Mouse (Mus musculus) yolk sac, embryonic 10.5 days (tissue): ENCODE results near the gene March10.

Source experiments
- DNase-seq: peaks from one replicate; pipeline ENCODE4 v3.0.0-alpha.2; 2017; ENCODE audit warnings: low spot score

Gene March10

DNA sequence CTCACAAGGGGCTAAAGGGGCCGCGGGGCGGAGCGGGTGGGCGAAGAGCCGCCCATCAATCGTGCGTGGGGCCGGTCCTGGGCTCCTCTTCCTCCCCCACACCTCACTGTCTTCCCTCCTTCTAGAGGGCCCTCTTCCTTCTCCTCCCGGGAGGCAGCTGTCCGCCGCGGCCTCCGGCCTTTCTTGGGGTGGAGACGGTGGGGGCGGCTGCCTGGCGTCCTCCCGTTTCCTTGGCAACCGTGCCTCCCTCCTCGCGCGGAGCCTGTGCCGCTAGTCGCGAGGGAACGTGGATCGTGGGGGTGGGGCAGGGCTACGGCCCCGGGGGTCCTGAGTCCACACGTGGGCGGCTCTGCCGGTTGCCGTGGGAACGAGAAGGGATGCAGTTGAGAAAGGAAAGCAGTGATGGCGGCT lies at the start of gene March10:
March10 (minus strand) TSS at position 239 of the 411 bp plus-strand sequence.
- no peak for DNase-seq

DNA sequence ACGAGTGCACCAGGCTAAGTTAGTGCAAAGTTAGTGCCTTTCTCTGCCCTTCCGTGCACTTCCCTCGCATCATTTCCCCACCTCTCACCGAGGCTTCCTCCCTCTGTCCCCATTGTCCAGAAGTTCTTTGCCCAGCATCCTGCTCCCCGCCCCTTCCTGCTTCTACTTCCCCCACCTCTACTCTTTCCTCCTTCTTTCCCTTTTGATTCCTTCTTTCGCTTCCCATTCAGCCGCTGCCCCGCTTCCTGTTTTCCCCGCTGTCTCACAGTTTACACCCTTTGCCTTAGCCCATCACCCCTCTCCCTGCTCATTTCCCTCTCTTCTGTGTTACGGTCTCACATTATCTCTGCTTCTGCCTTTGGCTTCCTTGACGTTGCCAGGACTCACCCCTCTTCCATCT lies 49.8 kb upstream of the March10 start:
- DNase-seq: no peak

DNA sequence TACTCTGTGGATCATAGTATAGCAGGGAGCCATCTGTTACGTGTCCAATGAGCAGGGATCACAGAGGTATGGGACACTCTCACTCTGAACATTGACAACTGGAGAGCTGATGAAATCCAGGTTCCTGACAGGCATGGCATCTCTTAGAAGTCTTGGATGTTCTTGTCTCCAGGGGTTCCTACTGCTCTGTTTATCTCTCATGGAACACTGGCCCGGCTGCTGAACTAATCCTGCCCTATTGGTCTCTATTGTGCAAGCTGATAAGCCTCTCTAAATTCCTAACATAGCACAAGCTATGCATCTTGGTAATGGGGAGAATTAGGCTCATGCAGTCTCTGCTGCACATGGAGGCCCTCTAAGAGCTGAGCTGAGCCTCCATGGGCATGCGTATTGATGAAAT lies 48.5 kb upstream of the March10 start:
- DNase-seq: no peak

DNA sequence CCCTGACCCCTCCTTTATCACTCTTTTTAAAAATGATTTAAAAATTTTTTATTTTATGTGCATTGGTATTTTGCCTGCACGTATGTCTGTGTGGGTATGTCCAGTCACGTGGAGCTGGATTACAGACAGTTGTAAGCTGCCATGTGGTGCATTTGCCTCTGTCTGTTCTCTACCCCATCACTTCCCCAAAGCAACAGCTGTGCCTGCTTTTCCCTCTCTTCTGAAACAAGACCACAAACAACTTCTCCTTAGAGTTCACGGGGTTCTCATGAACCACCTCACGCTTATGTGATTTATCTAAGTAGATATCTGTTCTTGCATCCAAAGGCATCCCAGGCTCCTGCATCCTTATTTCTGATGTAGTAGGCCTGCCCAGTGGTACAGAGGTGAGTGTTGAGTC lies 45.8 kb upstream of the March10 start:
- DNase-seq: no peak

DNA sequence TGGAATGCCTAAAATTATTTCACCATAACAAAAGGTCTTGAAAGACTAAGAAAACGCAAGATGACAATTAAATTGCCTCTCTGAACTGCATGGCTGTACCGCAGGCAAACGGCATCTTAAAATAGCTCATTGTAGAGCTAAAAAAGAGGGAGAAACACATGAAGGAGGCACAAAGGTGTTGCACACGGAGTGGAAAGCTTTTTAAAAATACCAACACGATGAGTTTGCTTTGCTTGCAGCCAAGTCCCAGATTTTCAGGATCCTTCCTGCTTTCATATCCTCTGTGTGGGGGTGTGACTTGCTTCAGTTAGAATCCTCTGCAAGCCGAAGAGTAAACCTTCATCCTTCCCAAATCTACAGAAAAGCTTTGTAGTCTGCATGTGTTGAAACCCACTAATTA lies 41.0 kb upstream of the March10 start:
- DNase-seq: no peak

DNA sequence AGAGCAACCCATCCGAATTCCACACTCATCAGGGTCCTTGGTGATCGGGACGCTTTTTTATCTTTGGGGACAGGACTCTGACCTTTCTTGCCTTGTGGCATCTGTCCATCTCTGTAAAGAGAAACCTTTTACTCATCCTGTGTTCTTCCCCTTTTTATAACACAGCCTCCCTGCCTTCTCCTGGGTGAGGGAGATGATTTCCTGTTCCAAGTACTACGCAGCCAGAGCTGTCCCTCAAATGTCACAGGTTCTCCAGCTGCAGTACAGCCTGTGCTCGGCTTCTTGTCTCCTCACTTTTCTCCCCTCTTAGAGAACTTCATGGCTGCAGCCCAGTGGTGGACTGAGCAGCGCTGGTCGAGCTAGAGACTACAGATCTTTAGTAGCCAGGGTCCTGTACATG lies 40.1 kb upstream of the March10 start:
- no peak for DNase-seq

DNA sequence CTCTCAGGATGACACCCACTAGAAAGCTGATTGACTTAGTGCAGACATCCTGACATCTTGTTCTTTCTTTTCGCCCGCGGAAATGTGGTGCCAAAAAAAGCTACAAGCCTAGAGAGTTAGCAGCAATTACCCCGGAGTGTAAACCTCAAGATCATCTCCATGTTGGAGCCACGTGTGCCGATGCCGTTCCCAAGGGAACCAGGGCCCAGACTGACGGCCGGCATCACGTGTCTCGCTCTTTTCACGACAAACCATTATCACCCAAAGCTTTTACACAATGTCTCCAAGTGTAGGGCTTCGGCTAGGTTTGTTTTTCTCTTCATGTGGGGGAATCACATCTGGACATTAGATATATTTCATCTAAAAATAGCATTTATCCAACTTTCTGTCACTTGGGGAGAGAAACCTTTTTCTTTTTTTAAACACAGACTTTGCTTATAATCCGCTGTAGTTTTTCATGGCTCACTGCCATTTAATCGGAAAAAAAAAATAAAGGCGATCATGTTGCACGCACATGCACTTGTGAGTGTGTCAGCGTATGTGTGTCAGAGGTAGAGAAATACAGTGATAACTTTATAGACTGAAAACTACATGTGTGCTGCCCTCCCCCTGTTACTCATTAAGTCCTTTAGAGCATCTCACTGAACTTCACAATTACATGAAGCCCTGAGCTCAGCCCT lies 39.2 kb upstream of the March10 start:
- no peak for DNase-seq

DNA sequence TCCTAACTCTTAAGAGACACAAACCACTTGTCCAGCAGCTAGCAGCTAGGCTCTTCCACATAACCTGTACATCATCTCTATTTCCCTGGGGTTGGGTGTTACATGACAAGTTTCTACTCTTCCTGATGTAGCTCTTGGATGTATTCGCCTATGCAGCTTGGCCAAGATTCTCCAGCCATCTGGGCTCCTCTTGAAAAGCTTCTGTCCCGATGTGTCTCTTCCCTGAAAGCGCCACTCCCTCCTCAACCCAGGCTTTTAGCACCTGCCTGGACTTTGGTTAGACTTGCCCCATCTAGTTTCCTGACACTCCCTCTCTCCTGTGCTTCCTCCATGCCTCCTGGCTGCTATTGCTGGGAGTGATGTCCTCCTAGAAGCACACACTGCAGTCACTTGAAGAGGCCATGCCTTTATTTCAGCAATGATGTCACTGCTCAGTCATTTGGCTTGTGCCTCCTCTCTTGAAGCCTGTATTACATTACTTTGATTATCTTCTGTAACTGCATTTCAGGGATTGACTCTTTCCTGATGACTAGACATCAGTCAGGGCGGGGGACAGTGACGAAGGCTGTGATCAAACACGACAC lies 38.3 kb upstream of the March10 start:
- DNase-seq: no peak

DNA sequence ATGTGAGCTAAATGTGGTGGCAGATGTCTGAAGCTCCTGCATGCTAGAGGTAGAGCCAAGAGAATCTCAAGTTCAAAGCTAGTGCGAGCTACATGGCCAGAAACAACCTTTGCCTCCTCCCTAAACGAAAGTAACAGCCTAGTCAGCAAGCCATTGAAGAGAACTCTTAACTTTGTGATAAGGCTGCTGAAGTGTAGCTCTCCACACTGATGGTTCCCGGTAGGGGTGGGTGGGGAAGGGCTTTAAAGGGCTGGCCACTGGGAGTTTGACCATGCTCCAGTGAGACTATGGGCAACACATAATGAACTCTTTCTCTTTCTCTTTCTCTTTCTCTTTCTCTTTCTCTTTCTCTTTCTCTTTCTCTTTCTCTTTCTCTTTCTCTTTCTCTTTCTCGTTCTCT lies 35.9 kb upstream of the March10 start:
- no peak for DNase-seq

DNA sequence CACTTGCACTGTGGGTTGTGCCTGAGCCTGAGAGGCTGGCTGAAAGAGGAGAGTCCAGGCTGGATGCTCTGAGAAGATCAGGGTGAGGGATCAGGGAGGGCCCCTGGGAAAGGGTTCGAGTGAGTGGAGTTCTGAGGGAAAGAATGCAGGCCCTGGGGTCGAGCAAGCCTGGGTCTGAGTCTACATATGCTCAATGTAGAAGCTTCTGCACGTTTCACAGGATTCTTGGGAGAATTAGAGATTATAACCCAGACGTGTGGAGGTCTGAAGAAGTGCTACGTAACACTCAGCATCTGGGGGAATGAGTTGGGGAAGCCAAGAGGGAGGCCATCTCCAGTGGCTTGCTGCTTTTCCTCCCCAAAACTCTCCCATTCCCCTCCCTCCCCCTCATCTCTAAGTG lies 34.4 kb upstream of the March10 start:
- no peak for DNase-seq

DNA sequence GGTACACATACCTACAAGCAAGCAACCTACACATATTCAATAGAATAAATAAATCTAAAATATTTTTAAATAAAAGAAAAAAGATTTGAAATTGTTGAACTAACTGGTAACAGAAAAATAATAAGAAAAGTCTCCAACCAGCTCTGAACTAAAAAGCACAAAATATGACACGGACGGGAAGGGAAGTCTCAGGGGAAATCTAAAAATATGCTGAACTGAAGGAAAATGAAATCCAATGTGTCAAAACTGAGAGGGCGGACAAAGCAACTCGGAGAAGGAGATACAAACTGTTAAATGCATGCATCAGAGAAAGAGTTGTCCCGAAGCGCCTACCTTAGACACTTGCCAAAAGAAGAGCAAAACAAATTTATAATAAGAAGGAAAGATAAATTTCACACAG lies 28.9 kb upstream of the March10 start:
- DNase-seq: no peak

DNA sequence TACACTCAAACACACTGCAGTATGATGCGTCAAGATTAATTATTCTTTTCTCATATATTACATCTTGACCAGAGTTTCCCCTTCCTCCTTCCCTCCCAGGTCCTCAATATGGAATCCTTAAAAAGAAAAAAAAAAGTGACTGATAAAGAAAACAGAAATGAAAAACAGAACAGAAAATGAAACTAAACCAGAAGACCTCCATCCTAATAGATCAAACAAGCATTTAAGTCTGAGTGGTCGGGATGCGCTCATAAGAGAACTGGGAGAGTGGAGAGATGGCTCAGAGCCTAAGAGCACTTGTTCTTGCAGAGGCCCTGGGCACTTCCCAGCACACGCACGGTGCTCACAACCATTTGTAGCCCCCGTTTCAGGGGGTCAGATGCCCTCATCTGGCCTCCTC lies 28.5 kb upstream of the March10 start:
- no peak for DNase-seq

DNA sequence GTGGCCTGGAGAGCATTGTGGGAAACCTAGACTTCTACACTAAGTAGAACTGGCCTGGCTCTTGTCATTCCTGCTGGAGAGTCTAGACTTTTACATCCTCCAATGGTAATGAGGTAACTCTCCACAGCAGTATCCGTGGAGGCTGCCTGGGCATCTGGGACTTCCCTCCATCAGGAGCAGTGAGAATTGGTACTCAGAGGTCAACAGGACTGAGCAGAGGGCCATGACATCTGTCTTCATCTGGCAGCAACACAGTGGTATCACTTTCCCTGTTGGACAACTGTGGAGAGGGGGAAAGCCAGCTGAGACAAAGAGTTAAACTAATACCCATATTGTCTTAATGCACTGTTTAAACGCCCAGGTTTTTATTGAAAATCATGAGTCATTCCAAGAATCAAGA lies 26.2 kb upstream of the March10 start:
- DNase-seq: no peak

DNA sequence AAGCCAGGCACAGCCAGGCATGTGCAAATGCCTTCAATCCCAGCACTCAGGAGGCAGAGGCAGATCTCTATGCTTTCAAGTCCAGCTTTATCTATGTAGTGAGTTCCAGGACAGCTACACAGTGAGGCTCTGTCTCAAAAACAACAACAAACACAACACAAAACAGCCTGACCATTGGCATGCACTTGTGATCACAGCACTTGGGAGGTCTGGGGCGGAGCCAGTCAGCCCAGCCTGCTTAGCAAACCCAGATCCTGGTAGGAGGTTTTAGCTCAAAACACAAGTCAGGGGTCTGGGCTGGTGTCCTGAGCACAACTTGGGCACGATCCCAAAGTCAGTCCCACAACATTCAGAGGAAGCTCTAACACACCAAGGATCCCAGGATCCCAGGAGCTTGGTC lies 18.2 kb upstream of the March10 start:
- DNase-seq: no peak

DNA sequence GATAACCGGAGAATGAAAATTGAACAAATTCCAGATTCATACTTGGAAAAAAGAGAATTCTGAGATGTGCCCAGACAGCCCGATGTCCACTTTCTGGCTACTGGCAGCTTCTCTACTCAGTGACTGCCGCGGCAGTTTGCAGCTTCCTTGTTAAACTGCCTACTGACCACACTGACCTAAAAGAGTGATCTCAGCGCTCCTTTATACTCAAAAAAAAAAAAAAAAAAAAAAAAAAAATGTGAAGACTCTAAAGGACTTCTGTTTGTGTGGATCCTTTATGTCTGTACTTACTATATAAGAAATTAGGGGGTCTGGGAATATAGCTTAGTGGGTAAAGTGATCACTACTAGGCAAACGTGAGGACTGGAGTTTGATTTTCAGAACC lies 17.8 kb upstream of the March10 start:
- DNase-seq: no peak

DNA sequence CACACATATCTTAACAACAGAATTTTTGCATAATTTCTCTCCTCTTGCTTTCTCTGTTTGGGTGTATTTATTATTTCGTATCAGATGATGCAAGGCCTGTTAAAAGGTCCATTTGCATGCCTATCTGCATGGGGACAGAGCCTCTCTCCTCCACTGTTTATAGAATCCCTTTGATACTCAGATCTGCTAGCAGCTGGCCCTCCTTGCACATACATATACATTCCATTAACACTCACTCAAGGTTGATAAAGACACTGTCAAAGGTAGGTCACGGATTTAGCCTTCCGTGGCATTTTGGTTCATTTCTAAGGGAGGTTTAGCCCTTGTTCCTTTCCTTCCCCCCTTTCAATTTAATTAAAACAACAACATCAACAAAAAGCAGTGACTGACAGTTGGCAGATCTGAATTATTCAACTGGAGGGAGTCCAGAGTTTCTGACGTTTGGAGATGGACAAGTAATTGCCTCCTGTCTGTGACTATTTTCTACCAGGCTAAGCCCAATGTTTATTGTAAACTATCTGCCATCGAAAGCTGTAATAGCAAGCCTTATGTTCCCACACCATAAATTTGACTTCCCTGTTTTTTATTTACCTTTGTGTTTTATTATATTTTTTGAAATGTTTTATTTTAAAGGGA lies 17.3 kb upstream of the March10 start:
- no peak for DNase-seq

DNA sequence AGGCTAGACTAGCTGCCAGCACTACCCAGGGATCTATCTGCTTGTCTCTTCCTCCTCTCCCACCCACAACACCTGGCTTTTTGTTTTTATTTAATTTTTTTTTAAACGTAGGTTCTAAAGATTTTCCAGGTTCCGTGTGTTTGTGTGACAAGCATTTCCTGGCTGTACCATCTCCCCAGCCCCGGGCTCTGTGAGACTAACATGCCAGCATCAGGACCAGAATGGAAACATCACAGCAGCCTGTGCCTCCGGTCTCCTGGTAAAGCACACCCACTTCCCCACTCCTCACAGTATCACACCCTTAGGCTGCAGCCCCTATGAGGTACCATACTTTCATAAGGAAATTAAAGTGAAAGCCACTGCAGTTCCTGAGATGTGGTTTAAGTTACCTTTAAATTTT lies 16.1 kb upstream of the March10 start:
- no peak for DNase-seq

DNA sequence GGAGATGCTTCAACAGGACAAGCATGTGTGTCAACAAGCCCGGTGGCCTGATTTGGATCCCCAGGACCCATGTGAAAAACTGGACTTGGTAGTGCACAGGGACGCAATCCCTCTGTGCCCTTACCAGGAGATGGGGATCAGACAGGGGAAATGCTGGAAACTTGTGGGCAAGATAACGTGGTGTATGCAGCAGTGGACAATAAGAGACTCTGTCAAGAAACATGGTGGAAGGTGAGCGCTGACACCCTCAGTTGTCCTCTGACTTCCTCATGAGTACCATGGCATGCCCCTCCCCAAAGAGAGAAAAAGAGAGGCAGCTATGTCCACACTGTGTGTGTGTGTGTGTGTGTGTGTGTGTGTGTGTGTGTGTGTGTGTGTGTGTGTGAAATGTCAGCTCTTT lies 14.4 kb upstream of the March10 start:
- no peak for DNase-seq

DNA sequence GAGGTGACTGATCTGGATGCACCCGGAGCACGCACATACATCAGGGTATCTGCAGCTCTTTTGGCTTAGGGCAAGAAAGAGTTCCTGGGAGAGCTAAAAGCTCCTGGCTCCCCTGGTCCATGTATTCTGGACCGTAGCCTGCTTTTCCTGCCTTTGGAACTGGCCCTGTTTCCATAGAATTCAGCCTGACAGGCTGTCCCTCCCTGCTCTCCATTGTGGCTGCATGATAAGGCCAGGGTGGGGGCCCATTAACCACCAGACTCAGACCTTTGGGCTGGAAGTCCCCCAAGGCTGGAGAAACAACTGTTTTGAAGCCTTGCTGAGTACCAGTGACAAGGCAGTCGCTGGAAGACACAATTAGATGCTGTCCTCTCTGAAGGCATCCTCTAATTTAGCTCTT lies 13.0 kb upstream of the March10 start:
- DNase-seq: no peak

DNA sequence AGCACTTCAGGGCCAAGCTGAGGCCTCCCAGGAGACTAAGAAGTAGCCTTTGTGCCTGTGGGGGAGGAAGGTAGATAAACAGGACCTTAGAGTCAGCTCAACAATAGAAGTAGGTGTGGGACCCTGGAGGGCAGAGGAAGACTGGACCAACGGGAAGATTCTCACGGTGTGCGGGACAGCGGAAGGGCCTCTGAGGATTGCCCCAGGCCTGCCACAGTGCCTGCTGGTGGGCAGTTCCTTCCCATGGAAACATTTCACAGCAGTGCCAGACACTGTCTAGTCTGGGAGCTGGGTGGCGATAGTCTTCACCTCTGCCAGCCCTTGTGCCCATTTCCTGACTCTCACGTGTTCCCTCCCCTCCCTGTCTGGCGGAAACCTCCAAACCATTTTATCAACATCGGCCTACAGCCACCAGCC lies 12.6 kb upstream of the March10 start:
- DNase-seq: no peak

DNA sequence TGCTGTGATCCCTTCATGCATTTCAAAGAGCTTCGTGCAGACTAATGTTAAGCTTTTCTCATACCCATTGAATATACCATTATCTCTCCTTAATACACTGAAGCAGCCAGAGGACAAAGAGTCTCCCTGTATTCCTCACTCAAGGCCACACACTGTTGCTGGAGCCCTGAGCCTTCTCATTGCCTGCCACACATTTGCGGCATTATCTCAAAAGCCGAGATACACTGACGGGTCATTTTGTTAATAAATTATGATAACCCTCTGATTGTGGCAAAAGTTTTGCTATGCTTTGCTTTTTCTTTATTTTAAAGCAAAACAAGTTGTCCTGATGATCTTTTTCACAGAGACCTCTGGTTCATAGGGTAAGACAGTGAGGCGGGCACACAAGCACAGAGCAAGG lies 11.9 kb upstream of the March10 start:
- DNase-seq: no peak

DNA sequence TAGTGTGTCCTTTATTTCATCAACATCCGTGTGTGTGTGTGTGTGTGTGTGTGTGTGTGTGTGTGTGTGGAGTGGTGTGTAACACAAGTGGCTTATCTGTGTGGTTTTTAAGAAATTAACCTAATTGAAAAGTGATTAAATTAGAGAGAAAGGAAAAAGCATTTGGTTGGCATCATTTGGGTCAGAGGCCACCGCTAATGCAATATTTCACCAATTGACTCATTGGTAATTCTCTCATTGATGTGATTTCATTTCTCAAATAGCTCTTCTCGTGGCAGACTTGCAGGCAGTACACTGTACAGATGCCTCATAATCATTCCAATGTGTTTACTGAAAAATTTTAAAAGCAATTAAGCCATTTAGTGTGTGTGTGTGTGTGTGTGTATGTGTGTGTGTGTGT lies 11.3 kb upstream of the March10 start:
- no peak for DNase-seq

DNA sequence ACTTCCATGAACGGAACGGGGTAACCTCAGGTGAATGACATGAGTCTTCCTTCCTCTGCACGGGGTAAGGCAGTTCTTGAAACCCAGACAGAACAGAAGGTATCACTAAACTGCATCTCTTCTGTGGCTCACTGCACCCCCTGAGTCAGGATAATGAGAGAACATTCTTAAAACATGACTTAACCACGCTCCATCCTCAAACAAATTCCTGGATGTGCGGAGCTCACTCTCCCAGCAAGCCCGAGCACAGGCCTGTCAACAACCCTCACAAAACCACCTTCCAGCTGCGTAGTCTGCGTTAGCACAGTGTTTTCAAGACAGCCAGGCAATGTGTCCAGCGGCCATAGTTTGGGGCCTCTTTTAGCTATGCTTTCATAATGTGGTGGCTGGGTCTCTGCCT lies 10.7 kb upstream of the March10 start:
- no peak for DNase-seq

DNA sequence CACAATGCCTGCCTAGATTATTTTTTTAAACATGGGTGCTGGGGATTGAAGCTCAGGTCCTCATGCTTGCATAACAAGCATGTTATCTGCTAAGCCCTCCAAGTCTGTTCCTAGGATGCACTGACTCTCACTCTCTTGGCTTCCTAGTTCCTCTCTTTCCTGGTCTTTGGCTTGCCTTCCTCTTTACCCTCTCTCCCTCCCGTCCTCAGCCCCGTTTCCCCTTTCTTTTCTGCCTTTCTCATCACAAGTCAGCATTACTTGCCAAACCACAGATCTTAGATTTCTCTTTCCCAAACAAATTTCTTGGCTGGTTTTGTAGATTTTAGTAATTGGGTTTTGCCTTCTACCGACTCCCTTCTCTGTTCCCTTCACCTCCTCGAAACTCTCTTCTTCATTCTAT lies 10.2 kb upstream of the March10 start:
- DNase-seq: no peak
